Mouse (Mus musculus): ENCODE measurements at regions not wholly inside any gene's neighbourhood (a gene's known extent, or its start where the extent isn't known, plus 50 kb on each side); places are given as distances from the start of the nearest gene placed in this dataset.

GRCm38 (mm10) chr1:80036436-80036835, 175.5 kb upstream of the Serpine2 start:
- no peak overlapping the region for H3K27ac ChIP-seq (ENCODE audit: insufficient read depth, low read length)

DNA sequence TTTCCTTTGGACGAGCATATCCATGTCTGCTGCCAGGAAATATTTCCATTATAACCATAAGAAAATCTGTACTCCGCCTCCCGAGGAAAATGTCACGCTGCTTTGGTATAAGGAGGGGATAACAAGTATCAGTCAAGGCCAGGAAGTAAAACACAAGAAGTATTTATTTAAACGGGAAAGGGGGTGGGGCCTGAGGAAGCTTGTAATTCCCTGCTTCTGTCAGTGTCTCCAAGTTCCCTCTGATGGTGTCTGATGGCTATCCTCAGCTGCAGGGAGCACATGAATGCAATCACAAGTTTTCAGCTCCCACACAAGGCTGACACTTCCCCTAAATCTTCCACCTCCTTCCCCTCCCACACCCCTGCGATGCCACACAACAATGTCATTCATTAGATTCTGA, 172.5 kb upstream of the Serpine2 start:
- no peak for TF ChIP-seq CTCF (IDR thresholded peaks at IDR 0.05; ENCODE audit: extremely low read depth, insufficient read depth, low read length)
- no peak for TF ChIP-seq POLR2A (IDR thresholded peaks at IDR 0.05; ENCODE audit: extremely low read depth, insufficient read depth, low read length)
- Histone ChIP-seq H3K27ac (ENCODE audit: insufficient read depth, low read length) (no peak overlapping the region), H3K4me3 (ENCODE audit: insufficient read depth, low read length) (no peak overlapping the region), H3K4me1 (ENCODE audit: control insufficient read depth, insufficient read depth, low read length) (peaks cover 2% of the 10 kb centered on the region; the same call in 1 of the 2 replicates)

More at GRCm38 (mm10) chr1:80036436-80036835, 175.5 kb upstream of the Serpine2 start:
- Histone ChIP-seq H3K4me1 (ENCODE audit: control insufficient read depth, insufficient read depth, low read length) (peaks cover 2% of the 10 kb centered on the region; the same call in 1 of the 2 replicates), H3K4me3 (ENCODE audit: insufficient read depth, low read length) (no peak overlapping the region)
- TF ChIP-seq CTCF (IDR thresholded peaks at IDR 0.05; ENCODE audit: extremely low read depth, insufficient read depth, low read length), result no peak
- no peak for TF ChIP-seq POLR2A (IDR thresholded peaks at IDR 0.05; ENCODE audit: extremely low read depth, insufficient read depth, low read length)

DNA sequence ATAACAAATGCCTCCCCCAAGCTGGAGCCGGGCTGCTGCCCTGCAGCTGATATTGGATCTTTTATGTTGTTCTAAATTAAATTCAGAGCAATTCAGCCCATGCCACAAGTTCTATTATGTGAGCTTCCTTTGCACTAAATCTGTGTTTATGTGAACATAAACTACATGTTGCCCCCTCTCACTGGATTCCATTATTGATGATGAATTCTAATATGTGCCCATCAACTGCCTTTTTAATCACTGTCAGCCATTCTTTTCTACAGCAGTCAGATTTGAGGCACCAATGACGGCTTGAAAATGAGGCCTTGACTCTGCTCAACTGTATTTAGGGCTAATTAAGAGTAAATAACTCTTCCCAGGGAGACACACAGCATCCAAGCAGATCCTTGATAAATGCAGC, 172.1 kb upstream of the Serpine2 start:
- TF ChIP-seq CTCF (IDR thresholded peaks at IDR 0.05; ENCODE audit: extremely low read depth, insufficient read depth, low read length) (no peak), POLR2A (IDR thresholded peaks at IDR 0.05; ENCODE audit: extremely low read depth, insufficient read depth, low read length) (no peak)
- Histone ChIP-seq H3K4me1 (ENCODE audit: control insufficient read depth, insufficient read depth, low read length) (peaks cover 2% of the 10 kb centered on the region; the same call in 1 of the 2 replicates), H3K4me3 (ENCODE audit: insufficient read depth, low read length) (no peak overlapping the region), H3K27ac (ENCODE audit: insufficient read depth, low read length) (no peak overlapping the region)

- no peak for TF ChIP-seq POLR2A (IDR thresholded peaks at IDR 0.05; ENCODE audit: extremely low read depth, insufficient read depth, low read length)
- TF ChIP-seq CTCF (IDR thresholded peaks at IDR 0.05; ENCODE audit: extremely low read depth, insufficient read depth, low read length), result no peak
- no peak overlapping the region for H3K27ac ChIP-seq (ENCODE audit: insufficient read depth, low read length)
- peaks cover 2% of the 10 kb centered on the region; the same call in 1 of the 2 replicates for H3K4me1 ChIP-seq (ENCODE audit: control insufficient read depth, insufficient read depth, low read length)
- no peak overlapping the region for H3K4me3 ChIP-seq (ENCODE audit: insufficient read depth, low read length)
These were observed 171.5 kb upstream of the Serpine2 start for GRCm38 (mm10) chr1:80032464-80032863.

DNA sequence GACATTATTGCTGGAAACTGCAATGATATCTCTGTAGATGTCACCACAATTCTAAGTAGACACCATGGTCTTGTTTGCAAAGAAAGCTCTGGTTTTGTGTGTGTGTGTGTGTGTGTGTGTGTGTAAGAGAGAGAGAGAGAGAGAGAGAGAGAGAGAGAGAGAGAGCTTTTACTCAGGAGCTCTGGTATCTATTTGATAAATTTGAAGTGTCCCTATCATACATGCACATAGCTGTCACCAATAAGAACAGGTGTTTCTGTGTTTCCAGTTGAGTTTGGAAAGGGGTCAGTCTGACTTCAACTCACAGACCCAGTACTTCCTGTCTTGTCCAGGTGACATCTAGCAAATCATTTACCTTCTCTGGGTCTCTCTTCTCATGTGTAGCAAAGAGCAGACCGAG, 169.7 kb upstream of the Serpine2 start:
- TF ChIP-seq POLR2A (IDR thresholded peaks at IDR 0.05; ENCODE audit: extremely low read depth, insufficient read depth, low read length) (no peak), CTCF (IDR thresholded peaks at IDR 0.05; ENCODE audit: extremely low read depth, insufficient read depth, low read length) (no peak)
- no peak overlapping the region for H3K4me3 ChIP-seq (ENCODE audit: insufficient read depth, low read length)
- H3K27ac ChIP-seq (ENCODE audit: insufficient read depth, low read length), result no peak overlapping the region
- H3K4me1 ChIP-seq (ENCODE audit: control insufficient read depth, insufficient read depth, low read length), result peaks cover 2% of the 10 kb centered on the region; the same call in 1 of the 2 replicates

DNA sequence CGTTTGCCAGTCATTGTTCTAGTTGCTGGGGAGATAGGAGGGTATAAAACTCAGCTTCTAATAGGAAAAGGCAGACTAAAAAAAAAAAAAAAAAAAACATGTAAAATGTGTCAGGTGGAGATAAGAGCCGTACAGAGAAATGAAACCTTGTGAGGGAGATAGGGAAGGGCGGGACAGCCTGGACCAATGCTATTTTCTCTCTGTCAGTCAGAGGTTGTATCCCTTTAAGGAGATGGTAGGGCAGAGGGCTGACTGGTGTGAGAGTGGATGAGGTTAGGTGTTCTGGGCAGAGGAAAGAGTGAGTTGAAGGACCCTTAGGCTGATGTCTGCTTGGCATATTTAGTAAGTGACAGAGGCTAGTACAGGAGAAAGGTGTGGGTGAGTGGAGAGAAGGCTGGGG, 169.2 kb upstream of the Serpine2 start:
- TF ChIP-seq POLR2A (IDR thresholded peaks at IDR 0.05; ENCODE audit: extremely low read depth, insufficient read depth, low read length) (no peak), CTCF (IDR thresholded peaks at IDR 0.05; ENCODE audit: extremely low read depth, insufficient read depth, low read length) (no peak)
- H3K4me1 ChIP-seq (ENCODE audit: control insufficient read depth, insufficient read depth, low read length), result peaks cover 2% of the 10 kb centered on the region; the same call in 1 of the 2 replicates
- H3K27ac ChIP-seq (ENCODE audit: insufficient read depth, low read length), result no peak overlapping the region
- no peak overlapping the region for H3K4me3 ChIP-seq (ENCODE audit: insufficient read depth, low read length)

DNA sequence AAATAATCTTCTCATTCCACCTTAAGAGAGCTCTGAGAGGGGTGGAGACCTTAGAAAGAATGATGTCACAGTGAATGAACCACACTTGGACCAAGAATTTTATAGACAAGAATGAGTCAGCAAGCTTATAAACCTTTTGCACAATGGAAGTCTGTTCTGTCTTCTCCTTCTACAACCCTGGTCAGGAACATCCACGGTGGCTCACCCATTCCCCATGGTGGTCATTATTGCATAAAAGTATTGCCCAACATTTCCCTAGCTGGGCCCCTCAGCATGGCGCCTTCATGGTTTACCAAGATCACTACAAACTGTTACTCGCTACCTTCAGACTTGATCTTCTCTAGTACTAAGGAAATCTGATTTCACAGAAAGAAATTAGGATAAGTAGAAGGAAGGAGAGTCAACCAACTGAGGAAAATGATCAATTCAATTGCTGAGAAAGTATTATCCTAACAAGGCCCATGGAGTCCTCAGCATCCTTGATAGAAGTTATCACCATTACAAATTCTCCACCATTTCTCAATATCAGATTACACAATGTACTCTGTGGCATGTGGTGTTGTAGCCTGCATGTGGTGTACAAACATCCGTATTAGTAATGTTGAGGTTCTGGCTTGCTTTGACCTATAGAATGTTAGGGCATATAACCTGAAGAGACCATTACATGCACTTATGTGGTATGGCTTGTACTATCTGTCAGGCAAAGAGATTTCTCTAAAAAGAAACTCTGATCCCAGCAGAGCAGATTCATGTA, 165.1 kb upstream of the Serpine2 start:
- Histone ChIP-seq H3K4me3 (ENCODE audit: insufficient read depth, low read length) (no peak overlapping the region), H3K27ac (ENCODE audit: insufficient read depth, low read length) (no peak overlapping the region)
- TF ChIP-seq POLR2A (IDR thresholded peaks at IDR 0.05; ENCODE audit: extremely low read depth, insufficient read depth, low read length), result no peak
- no peak for TF ChIP-seq CTCF (IDR thresholded peaks at IDR 0.05; ENCODE audit: extremely low read depth, insufficient read depth, low read length)

DNA sequence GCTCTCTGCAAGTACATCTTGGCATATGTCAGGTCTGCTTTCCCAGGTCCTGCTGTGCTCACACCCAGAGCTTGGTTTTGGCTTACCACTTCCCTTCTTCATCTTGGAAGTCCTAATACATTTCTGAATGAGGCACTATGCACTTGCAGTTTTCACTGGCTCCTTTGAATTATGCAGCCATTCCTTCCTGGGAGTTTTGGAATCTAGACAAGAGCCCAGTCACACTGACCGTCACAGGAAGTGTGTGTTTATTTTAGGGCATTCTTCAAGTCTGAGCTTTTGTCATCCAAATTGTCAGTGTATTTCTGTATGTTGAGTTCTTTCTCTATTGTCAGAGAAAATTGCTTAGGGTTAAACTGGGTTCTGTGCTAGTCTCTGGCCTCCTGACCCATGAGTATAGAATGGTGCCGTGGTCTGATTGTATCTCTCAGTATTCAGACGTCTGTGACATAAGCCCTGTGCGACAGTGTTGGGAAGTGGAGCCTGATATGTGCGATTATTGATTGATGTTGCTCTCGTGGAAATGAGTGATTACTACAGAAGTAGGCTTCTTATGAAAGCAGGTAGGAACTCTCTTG, 162.6 kb upstream of the Serpine2 start:
- Histone ChIP-seq H3K27ac (ENCODE audit: insufficient read depth, low read length) (no peak overlapping the region), H3K4me3 (ENCODE audit: insufficient read depth, low read length) (no peak overlapping the region), H3K4me1 (ENCODE audit: control insufficient read depth, insufficient read depth, low read length) (no peaks in the 10 kb centered on the region; the same call in 1 of the 2 replicates)
- TF ChIP-seq CTCF (IDR thresholded peaks at IDR 0.05; ENCODE audit: extremely low read depth, insufficient read depth, low read length) (no peak), POLR2A (IDR thresholded peaks at IDR 0.05; ENCODE audit: extremely low read depth, insufficient read depth, low read length) (no peak)

More for the DNA sequence above, 165.1 kb upstream of the Serpine2 start:
- no peaks in the 10 kb centered on the region; the same call in 1 of the 2 replicates for H3K4me1 ChIP-seq (ENCODE audit: control insufficient read depth, insufficient read depth, low read length)

- TF ChIP-seq CTCF (IDR thresholded peaks at IDR 0.05; ENCODE audit: extremely low read depth, insufficient read depth, low read length) (no peak), POLR2A (IDR thresholded peaks at IDR 0.05; ENCODE audit: extremely low read depth, insufficient read depth, low read length) (no peak)
- Histone ChIP-seq H3K4me1 (ENCODE audit: control insufficient read depth, insufficient read depth, low read length) (no peaks in the 10 kb centered on the region; the same call in 1 of the 2 replicates), H3K4me3 (ENCODE audit: insufficient read depth, low read length) (no peak overlapping the region), H3K27ac (ENCODE audit: insufficient read depth, low read length) (no peak overlapping the region)
These were observed 160.9 kb upstream of the Serpine2 start for GRCm38 (mm10) chr1:80021866-80022265.

Measured in cortical plate, adult 2 months (tissue).